Mouse (Mus musculus): ENCODE results near the gene Dennd4a.

Dennd4a gene

DNA sequence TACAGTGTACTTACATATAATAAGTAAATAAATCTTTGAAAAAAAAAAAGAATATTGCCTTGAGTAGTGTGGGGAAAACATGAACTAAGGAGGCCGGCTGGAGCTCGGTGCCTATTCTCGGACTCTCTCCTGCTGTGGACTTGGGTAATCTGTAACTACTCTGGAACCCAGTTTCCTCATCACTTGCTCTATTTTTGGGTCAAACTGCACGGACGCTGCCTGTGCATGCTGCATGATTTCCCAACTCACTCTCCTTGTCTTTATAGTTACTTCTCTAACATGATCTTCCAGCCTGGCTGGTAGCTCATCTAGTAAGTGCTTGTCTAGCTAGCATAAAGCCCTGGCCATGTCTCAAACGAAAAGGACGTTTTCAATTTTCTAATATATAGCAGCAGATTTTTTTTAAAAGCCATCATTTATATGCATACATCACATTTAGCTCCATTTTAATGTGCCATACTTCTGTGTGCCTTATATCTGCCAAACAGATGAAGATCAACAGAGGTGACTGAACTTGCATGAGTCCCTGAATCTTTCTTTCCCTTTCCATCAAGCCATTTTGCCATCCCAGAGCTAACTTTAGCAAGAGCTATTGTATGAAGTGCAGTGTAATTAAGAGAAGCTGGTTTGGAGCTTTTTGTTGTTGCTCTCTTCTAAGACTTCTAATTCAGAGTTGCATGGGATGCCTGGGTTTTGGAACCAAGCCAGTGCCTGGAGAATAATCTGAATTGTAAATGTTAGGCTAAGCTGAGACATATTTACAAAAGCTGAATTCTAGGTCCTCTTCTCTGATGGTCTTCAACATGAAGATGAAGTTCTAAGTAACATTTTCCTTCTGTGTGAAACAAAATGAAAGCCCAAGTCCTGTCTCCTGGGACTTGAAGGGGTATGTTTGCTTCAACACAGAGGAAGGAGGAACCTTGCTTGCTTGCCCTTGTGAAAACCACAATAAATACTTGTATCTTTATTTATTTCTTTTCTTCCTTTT is 20.2 kb upstream of the Dennd4a start:
- DNase-seq: peak in 1 of 2 experiments; percentile 10

DNA sequence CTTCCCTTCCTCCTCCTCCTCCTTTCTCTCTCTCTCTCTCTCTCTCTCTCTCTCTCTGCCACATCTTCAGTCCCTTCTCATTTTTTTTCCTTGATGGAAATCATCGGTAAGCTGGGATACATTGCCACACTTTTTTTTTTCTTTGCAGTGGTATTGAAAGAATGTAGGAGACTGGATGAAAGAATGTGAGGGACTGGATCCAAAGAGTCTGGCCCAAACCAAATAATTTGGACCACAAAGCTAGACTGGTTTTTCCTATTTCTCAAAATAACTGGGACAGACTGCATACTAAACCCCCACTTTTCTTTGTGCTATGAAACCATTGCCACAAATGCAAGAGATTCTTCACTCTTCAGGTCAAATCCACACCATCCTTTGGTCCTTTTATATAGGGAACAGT is 19.5 kb upstream of the Dennd4a start:
- no peak for DNase-seq

DNA sequence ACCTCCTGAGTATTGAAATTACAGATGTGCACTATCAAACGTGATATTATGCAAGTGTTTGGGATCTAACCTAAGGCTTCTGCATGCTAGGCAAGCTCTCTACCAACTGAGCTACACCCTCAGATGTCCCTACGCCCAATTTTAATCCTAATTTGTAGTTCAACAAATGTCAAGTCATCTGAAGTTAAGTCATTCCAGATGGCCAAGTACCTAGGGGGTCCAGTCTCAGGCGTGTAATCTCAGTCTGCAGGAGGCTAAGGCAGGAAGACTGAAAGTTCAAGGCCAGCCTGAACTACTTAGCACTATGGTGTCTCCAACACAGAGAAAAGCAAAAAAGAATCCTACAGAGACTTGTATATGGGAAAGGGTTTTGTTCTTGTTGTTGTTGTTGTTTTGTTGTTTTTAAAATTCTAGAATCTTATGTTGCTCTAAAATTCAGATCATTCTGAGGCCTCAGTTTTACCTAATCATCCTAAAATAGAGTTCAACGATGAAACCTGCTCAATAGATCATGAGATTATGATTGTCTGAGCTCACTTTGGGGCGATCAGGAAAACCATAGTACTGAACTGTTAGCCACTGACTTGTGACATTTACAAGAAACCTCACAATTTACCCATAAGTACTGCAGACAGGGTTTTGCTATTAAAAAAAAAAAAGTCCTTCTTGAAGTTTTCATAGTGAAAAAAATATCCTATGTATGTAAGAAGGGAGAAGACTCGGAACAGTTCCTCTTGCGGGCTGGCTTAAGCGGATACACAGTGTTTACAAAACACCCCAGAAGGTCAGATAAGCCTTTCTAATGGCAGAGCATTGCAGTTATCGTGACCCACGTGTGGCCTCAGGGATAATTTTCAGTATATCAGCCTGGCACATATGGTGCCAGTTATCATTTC is 18.5 kb upstream of the Dennd4a start:
- no peak for DNase-seq

DNA sequence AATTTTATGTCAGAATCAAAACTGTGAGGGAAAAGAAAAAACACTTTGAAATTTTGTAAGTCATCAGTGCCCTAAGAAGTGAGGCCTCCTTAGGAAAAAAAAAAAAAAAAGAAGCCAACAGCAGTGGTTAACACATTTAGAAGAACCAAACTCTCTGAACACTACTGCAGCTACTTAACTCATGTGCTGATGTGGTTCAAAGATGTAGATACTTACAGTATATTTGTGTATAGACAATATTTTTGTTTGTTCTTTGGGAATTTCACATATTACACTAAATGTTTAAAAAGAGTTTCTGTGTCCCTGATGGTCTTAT is 17.9 kb upstream of the Dennd4a start:
- DNase-seq: no peak

DNA sequence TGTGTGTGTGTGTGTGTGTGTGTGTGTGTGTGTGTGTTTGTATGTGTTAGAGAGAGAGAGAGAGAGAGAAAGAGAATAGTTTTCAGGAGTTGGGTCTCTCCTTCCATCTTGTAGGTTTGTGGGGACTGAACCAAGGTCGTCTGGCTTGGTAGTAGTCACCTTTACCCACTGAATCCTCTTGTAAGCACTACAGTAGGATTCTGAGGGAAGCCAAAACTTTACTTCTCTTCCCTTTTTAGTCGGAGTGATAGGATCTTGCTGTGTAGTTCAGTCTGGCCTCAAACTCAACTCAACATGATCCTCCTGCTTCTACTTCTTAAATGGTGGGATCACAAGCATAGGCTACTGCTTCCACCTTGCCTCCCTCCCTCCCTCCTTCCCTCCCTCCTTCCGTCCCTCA is 17.3 kb upstream of the Dennd4a start:
- no peak for DNase-seq

DNA sequence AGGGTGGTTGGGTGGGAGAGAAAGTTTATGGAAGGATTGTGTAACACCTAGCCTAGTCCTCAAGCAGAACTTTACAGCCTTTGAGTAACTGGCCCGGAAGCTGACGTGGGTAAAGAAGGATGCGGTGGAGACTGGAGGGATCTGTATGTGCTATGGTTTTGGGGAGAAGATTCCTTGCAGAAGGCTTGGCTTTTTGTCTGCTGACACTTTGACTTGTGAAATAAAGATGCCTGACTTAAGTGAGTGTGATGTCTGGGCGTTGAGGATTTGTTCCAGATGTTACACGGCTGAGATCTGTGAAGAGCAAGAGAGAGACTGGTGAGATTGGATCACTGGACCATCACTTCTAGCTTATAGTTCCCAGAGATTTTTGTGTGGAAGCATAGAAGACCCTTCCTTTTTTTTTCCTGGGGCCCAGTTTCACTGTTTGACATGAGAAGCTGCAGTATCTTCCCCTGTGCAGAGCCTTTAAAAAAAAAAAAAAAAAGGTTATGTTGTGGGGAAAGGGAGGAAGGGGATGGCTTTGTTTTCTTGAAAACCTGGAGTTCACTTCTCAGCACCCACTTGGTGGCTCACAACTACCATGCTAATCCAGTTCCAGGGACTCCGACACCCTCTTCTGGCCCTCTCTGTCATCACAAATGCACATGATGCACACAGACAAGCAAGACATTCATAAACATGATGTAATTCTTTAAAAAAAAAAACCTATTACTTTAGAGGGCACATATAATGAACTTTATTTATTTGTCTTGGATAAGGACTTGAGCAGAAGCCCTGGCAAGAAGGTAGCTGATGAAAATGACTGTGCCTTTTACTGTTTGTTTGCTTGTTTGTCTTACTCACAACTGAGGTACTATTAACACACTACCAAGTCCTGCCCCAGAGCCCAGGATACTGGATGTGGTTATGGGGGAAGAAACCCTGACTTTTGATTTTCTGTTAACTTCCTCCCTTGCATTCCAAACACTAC is 16.4 kb upstream of the Dennd4a start:
- no peak for DNase-seq

DNA sequence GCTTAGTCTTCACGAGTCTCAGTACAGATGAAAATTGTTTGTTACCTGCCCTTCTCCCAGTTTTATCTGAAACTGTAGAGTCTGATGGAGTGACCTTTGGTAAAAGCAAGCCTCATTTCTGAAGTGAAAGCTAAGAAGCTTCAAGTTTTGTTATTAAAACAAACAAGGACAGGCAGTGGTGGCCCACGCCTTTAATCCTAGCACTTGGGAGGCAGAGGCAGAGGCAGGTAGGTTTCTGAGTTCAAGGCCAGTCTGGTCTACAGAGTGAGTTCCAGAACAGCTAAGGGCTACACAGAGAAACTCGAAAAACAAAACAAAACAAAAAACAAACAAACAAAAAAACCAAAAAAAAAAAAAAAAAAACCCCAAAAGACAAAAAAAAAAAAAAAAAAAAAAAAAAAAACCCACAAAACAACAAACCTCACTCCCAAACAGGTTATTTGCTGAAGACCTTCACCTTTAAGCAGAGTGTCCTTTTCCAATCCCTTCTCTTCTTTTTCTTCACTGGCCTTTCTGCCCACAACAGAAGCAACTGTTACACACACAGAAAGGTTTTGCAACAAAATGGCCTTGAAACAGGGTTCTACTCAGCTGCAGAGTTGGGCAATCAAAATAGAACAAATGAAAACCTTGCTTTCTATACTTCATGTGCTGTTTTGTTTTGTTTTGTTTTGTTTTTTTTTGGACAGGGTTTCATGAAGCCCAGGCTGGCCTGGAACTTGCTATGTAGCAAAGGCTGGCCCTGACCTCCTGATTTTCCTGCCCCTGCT is 15.1 kb upstream of the Dennd4a start:
- no peak for DNase-seq

DNA sequence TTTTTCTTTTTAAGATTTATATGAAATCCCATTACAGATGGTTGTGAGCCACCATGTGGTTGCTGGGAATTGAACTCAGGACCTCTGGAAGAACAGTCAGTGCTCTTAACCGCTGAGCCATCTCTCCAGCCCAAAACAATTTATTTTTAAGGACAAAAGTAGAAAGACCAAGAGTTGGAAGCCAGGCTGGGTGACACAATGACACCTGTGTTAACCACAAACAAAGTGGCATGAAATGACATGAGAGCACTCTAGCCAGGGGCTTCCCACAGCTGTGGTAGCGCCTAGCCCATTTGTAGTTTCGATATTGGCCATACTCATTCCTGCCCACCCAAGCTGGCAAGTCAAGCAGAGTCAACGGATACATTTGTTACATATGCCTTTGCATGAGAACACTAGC is 13.7 kb upstream of the Dennd4a start:
- no peak for DNase-seq

- DNase-seq: no peak
Observed at GRCm38 (mm10) chr9:64798099-64798498, 13.0 kb upstream of the Dennd4a start.

- DNase-seq: no peak
Observed at GRCm38 (mm10) chr9:64798859-64799258, 12.3 kb upstream of the Dennd4a start.

GRCm38 (mm10) chr9:64799504-64799903 is 11.6 kb upstream of the Dennd4a start:
- no peak for DNase-seq

GRCm38 (mm10) chr9:64802561-64802960 is 8.6 kb upstream of the Dennd4a start:
- DNase-seq: no peak

GRCm38 (mm10) chr9:64803373-64804214 is 7.5 kb upstream of the Dennd4a start:
- no peak for DNase-seq

- no peak for DNase-seq
Observed at GRCm38 (mm10) chr9:64805875-64806274, 5.3 kb upstream of the Dennd4a start.

DNA sequence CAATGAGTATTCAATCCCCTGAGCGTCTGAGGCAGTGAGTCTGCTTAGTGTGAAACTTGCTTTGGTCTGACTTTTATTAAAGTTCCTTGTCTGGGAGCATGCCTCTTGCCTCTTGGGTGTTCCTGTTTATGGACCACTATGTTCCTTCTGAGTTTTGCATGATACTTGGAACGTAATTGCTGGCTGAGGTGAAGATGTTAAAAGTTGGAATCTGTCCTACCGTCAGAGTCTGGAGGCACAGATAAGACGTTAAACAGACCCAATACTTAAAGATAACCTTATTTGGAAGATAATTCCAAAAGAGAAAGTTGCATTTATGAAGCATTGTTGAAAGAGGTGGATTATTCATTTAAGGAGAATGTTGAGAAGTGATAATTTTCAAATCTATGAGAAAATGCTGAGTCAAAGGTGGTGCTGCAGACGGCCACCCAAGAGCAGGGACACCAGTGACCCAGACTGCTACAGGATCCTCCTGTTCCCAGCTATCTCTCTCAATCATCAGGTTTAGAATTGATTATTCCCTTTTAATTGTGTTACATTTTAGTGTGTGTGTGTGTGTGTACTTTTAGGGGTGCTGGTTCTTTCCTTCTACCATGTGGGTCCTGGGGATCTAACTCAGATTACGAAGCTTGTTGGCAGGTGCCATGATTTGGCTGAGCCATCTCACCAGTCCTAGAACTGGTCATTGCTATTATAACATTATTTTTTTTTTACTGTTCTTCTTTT is 4.6 kb upstream of the Dennd4a start:
- DNase-seq: no peak

DNA sequence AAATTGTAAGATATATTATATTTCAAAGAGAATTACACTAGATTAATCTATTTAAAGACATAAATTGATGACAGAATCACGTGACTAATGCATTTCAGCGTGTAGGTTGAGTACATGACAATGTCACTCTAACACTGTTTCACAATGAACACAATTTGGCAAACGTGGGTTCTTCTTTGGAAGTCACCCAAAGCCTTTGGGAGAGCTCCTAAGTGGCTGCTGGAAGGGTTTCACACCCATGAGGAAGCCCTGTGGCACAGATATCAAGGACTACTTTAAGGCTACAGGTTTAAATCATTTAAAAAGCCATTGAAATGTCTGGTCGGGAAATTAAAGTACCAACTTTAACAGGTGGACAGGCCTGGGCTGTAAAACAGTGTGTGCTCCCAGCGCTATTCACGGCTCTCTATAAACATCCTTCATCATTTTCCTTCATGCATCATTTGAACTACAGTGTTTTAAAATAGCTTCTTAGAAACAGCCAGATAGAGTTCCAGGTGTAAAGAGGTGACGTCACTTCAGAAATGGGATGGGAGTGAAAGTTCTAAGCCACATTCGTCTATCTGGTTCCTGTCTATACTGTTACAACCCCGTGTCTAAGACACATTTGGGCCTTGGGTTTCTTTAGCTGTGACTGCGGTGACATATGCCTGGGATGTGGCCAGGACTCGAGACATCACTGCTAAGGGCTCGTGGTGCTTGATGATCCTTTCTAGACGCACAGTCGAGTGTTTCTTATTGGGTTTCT is 3.9 kb upstream of the Dennd4a start:
- no peak for DNase-seq

DNA sequence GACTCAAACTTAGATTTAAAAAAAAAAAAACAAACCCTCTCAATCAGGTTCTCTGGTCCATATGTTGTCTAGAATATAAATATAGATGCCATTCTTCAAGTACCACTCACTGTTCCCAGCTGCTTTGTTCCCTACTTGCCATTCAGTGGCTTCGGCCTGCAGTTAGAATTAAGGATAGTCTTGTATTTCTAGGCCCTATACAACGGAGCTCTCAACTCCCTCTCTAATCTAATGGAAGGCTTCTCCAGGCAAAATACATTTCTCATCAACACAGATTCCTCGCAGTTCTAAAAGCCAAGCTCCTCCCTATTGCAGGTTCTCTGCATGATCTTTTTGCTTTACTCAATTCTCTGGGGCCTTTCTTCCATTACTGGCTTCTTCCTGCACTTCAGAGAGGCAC is 1.3 kb upstream of the Dennd4a start:
- no peak for DNase-seq

DNA sequence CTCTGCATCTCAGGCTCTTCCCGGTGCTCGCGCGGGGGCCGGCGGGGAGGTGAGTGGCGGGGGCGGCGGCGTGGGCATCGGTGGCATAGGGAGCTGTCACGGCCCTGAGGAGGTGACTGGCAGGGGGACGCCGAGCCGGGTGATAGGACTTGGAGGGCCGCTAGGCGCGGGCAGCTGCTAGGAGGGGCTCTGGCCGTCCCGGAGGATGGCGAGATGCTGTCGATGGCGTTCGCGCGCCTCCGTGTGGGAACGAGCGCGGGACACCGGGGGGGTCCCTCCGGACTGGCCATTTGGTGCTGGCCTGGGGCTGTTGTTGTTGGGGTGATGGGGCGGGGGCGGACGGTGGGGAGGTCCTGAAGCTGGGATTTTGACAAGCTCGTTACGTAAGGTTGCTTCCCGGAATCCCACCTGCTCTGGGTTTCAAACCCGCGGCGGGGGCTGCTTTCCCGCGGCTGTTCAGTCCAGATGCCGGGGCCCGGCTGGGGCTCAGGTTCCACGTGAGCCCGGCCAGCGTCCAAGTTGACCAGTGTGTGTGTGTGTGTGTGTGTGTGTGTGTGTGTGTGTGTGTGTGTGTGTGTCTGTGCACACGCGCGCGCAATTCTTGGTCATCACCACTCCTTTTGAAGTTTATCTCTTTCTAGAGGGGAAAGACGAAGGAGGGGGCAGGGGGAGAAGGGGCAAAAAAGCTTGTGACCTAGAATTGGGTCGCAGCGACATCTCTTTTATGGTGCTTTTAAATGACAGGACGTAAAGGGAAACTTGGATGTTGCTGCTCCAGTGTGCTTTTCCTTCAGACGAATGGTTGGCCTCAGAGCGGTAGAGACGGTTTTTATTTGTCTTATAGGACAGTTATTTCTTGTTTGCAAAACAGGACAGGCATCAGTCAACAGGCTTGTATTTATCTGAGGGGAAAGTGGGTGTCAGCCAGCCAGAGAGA is 666 bp downstream of the Dennd4a start:
- peak; percentile 69 to 79 for DNase-seq
